Mouse (Mus musculus) ES-E14 (cell line): ENCODE results near the gene Setd7.

Experiments
- CHD2 ChIP-seq: IDR thresholded peaks from 2 replicates; pipeline ENCODE4 v1.6.1; 2014; ENCODE audit warnings: mild to moderate bottlenecking, low read depth, low read length, inconsistent platforms
- HCFC1 ChIP-seq: IDR thresholded peaks from 2 replicates; pipeline ENCODE4 v1.6.1; 2012; ENCODE audit warnings: low read length, inconsistent platforms, borderline replicate concordance; ENCODE audit not compliant: insufficient read depth
- MAFK ChIP-seq: IDR thresholded peaks from 2 replicates; pipeline ENCODE4 v1.6.1; 2014; ENCODE audit warnings: mild to moderate bottlenecking, low read depth, low read length, inconsistent platforms; ENCODE audit not compliant: insufficient read depth
- ZNF384 ChIP-seq: IDR thresholded peaks from 2 replicates; pipeline ENCODE4 v1.6.1; 2012; ENCODE audit warnings: low read depth, low read length, inconsistent platforms

GRCm38 (mm10) chr3:51596538-51596937 lies 35.9 kb upstream of the Setd7 start:
- TF ChIP-seq CHD2, result no peak
- TF ChIP-seq MAFK, result no peak
- TF ChIP-seq HCFC1, result no peak
- TF ChIP-seq ZNF384, result no peak
